Mouse (Mus musculus) ES-E14 (cell line): Measurements from ENCODE around the gene Raph1.

Source experiments
- CHD2 ChIP-seq: IDR thresholded peaks from 2 replicates; pipeline ENCODE4 v1.6.1; 2014; ENCODE audit warnings: mild to moderate bottlenecking, low read depth, low read length, inconsistent platforms
- MAFK ChIP-seq: IDR thresholded peaks from 2 replicates; pipeline ENCODE4 v1.6.1; 2014; ENCODE audit warnings: mild to moderate bottlenecking, low read depth, low read length, inconsistent platforms; ENCODE audit not compliant: insufficient read depth
- ZNF384 ChIP-seq: IDR thresholded peaks from 2 replicates; pipeline ENCODE4 v1.6.1; 2012; ENCODE audit warnings: low read depth, low read length, inconsistent platforms

DNA sequence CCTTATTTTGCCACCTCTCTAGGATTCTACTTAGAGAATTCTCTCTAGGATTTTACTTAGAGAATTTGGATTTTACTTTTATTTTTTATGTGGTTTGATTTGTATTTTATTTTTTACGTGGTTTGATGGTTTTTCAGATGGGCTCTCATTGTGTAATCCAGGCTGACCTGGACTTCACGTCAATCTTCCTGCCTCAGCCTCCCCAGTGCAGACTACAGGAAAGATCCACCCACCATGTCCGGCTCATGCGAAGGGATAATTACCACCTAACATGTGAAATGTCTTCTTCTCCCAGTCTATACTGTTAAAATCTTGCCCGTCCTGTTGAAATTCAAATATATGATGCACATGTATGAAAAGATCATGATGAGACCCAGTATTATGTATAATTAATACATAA lies 2.2 kb downstream of the Raph1 start:
- TF ChIP-seq CHD2 (no peak), MAFK (no peak), ZNF384 (no peak)
